In the genomic region with DNA sequence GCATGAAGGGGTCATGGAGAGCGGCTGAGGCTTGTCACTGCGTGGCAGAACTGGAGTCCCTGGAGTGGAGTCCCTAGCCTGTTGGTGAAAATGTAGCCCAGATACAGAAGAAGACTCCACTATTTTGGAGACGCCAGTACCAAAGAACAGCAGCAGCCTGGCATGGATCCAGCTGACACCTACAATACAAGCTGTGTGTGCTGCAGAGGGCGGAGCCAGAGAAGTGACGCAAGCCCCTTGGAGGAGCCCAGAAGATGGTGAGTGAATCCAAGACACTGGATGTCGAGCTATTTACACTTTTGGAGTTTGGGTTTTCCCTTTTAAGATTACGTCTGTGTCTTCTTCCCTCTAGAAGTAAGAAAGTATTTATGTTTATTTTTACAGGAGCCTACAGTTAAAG, we compare ENCODE assay signal across 9 mouse cellular contexts. TPM values are rescaled to one million over a fixed set of nuclear protein-coding genes. Genes with fewer than 3 reads are reported as not detected.
DNase-seq lines count a peak whose midpoint lies in the region; ATAC-seq and TF ChIP-seq lines count a peak whose summit lies in the region.
"Had no signal": no experiment of that assay in that cellular context is flagged by ENCODE, and none has a peak within 500 bp of the region (broad histone marks: within the 10 kb centered on the region; RNA-seq: fewer than 3 reads in every experiment).

No protein-coding gene starts in this region.

- no peak for TF ChIP-seq POLR2A in MEL (IDR thresholded peaks at IDR 0.05; ENCODE audit: control insufficient read depth in 1 of 2, insufficient read depth in 1 of 2, low read depth in 1 of 2, low read length in 2 of 2, poor library complexity in 1 of 2)

- no peaks in the 10 kb centered on the region for H3K9me3 ChIP-seq in MEL (replicated peaks; ENCODE audit: insufficient read depth, low read length)
- no peaks in the 10 kb centered on the region for H3K9me3 ChIP-seq in hindbrain, postnatal 0 days (ENCODE audit: low read length)
- H3K9me3 ChIP-seq: heart, embryonic 13.5 days had no signal

- no peaks in the 10 kb centered on the region for H3K79me2 ChIP-seq in MEL (ENCODE audit: control insufficient read depth, insufficient read depth, low read length, poor library complexity)

- TF ChIP-seq EP300 in MEL (IDR thresholded peaks at IDR 0.05; ENCODE audit: low read depth in 1 of 2, low read length in 2 of 2): no peak

- WGBS in hindbrain, postnatal 0 days: 60% methylated on average over 7 of the region's 7 CpGs

- no peak for TF ChIP-seq CTCF in MEL (IDR thresholded peaks at IDR 0.05 in 2 of 3, conservative IDR thresholded peaks at IDR 0.05 in 1 of 3; ENCODE audit: control insufficient read depth in 1 of 3, insufficient read depth in 1 of 3, low read depth in 2 of 3, low read length in 3 of 3, poor library complexity in 1 of 3, severe bottlenecking in 1 of 3)
- no peak for TF ChIP-seq CTCF in layer of hippocampus, adult 2 months (conservative IDR thresholded peaks at IDR 0.05)
- no peak for TF ChIP-seq CTCF in hindbrain, postnatal 0 days (IDR thresholded peaks at IDR 0.05; ENCODE audit: low read depth)

- H3K4me3 ChIP-seq in MEL (ENCODE audit: control insufficient read depth in 1 of 2, insufficient read depth in 1 of 2, low read depth in 2 of 2, low read length in 2 of 2): no peak overlapping the region
- no peak overlapping the region for H3K4me3 ChIP-seq in layer of hippocampus, adult 2 months
- H3K4me3 ChIP-seq in hindbrain, postnatal 0 days (ENCODE audit: low read length): no peak overlapping the region
- H3K4me3 ChIP-seq: heart, embryonic 13.5 days had no signal

- H3K4me2 ChIP-seq in hindbrain, postnatal 0 days (ENCODE audit: low read depth, low read length): no peak overlapping the region
- H3K4me2 ChIP-seq: heart, embryonic 13.5 days had no signal

- no peak for ATAC-seq in hindbrain, postnatal 0 days
- ATAC-seq in CD4-positive, CD25-positive, alpha-beta regulatory T cell, adult 4 months: no peak

- no peaks in the 10 kb centered on the region for H3K36me3 ChIP-seq in MEL (ENCODE audit: control insufficient read depth in 1 of 2, insufficient read depth in 2 of 2, low read length in 2 of 2)
- no peaks in the 10 kb centered on the region for H3K36me3 ChIP-seq in hindbrain, postnatal 0 days (ENCODE audit: insufficient read depth, low read length)
- H3K36me3 ChIP-seq: heart, embryonic 13.5 days had no signal

- no peak for TF ChIP-seq RAD21 in MEL (IDR thresholded peaks at IDR 0.05; ENCODE audit: low read depth, low read length)

- peak; percentile 29 for DNase-seq in gastrocnemius, postnatal 25 days
- no peak for DNase-seq in gastrocnemius, adult 8-10 months (ENCODE audit: low spot score in 2 of 2)
- DNase-seq in MEL (ENCODE audit: low read depth, low spot score): peak; percentile 3
- DNase-seq in layer of hippocampus, adult 2 months (ENCODE audit: low spot score in 2 of 2): peak; percentile 37 to 47
- peak; percentile 74 for DNase-seq in right cerebral cortex, adult 18-20 months
- no peak for DNase-seq in hindbrain, postnatal 0 days (ENCODE audit: low spot score)
- no peak for DNase-seq in thymus, postnatal 10 days (ENCODE audit: low spot score in 2 of 2)

- no peaks in the 10 kb centered on the region for H3K4me1 ChIP-seq in MEL (ENCODE audit: control insufficient read depth in 1 of 2, insufficient read depth in 2 of 2, low read length in 2 of 2)
- no peaks in the 10 kb centered on the region for H3K4me1 ChIP-seq in hindbrain, postnatal 0 days (ENCODE audit: insufficient read depth, low read length)

- no peak overlapping the region for H3K9ac ChIP-seq in MEL (ENCODE audit: control insufficient read depth, low read depth, low read length, poor library complexity, severe bottlenecking)
- no peak overlapping the region for H3K9ac ChIP-seq in hindbrain, postnatal 0 days (replicated peaks; ENCODE audit: low read length)
- H3K9ac ChIP-seq: heart, embryonic 13.5 days had no signal

- H3K27me3 ChIP-seq in MEL (ENCODE audit: control insufficient read depth in 1 of 2, insufficient read depth in 2 of 2, low read length in 2 of 2): peaks cover 0 to 3% of the 10 kb centered on the region in 2 experiments; a peak in 2 of 4 replicates
- H3K27me3 ChIP-seq in hindbrain, postnatal 0 days (ENCODE audit: insufficient read depth, low read length): no peaks in the 10 kb centered on the region
- H3K27me3 ChIP-seq: heart, embryonic 13.5 days had no signal

- H3K27ac ChIP-seq in MEL (ENCODE audit: control insufficient read depth, low read depth, low read length): no peak overlapping the region
- no peak overlapping the region for H3K27ac ChIP-seq in layer of hippocampus, adult 2 months
- H3K27ac ChIP-seq in hindbrain, postnatal 0 days: no peak overlapping the region
- H3K27ac ChIP-seq: heart, embryonic 13.5 days had no signal

TF ChIP-seq in MEL, 35 proteins besides CTCF, POLR2A, EP300 and RAD21:
- no peak for TF ChIP-seq NRF1 (IDR thresholded peaks at IDR 0.05; ENCODE audit: insufficient read depth, low read depth, low read length, poor library complexity, severe bottlenecking)

RNA-seq across cellular contexts. Expression of a gene that starts 47.8 kb away (rescaled TPM):
- 100 to 1,000 TPM in 1 of 2 experiments, 10 to 100 TPM in 1; 89.8 to 102 TPM for total RNA-seq in gastrocnemius, postnatal 25 days (2021)
- 10 to 100 TPM; 11.6 to 27.0 (median 15.2) TPM for total RNA-seq in gastrocnemius, adult 8-10 months (2022)
- not detected in 2 replicates for total RNA-seq in MEL (2012; rRNA removed)
- not detected for polyA plus RNA-seq in MEL (2012; ENCODE audit: insufficient read depth in 1 of 2, insufficient read length in 2 of 2, low read depth in 1 of 2, low replicate concordance in 2 of 2, missing spikeins in 1 of 2)
- total RNA-seq in layer of hippocampus, adult 2 months (2021): 10 to 100 TPM; 19.6 to 23.2 TPM
- 33.5 and 39.0 TPM in 2 replicates for total RNA-seq in hindbrain, postnatal 0 days (2014; rRNA removed)
- polyA plus RNA-seq in hindbrain, postnatal 0 days (2015; fragmentation: Nextera tagmentation; extraction: Ambion mirVana): 23.2 and 27.0 TPM in 2 replicates
- polyA plus RNA-seq in CD4-positive, CD25-positive, alpha-beta regulatory T cell, adult 4 months (2017; shearing (Covaris generic)): not detected

RNA-seq across cellular contexts. Expression of a gene that starts 54.7 kb away (rescaled TPM):
- 100 to 1,000 TPM in 1 of 2 experiments, 10 to 100 TPM in 1; 94.9 to 118 TPM for total RNA-seq in gastrocnemius, postnatal 25 days (2021)
- total RNA-seq in gastrocnemius, adult 8-10 months (2022): 10 to 100 TPM; 15.1 to 28.1 (median 17.1) TPM
- not detected in 2 replicates for total RNA-seq in MEL (2012; rRNA removed)
- not detected for polyA plus RNA-seq in MEL (2012; ENCODE audit: insufficient read depth in 1 of 2, insufficient read length in 2 of 2, low read depth in 1 of 2, low replicate concordance in 2 of 2, missing spikeins in 1 of 2)
- 1 to 10 TPM; 4.7 to 4.8 TPM for total RNA-seq in layer of hippocampus, adult 2 months (2021)
- total RNA-seq in hindbrain, postnatal 0 days (2014; rRNA removed): 30.3 and 37.8 TPM in 2 replicates
- 20.3 and 22.2 TPM in 2 replicates for polyA plus RNA-seq in hindbrain, postnatal 0 days (2015; fragmentation: Nextera tagmentation; extraction: Ambion mirVana)
- not detected for polyA plus RNA-seq in CD4-positive, CD25-positive, alpha-beta regulatory T cell, adult 4 months (2017; shearing (Covaris generic))

Comparison
In these comparisons a context has a peak if more than half of its experiments do, and no peak if none do; other contexts are left out.
1. DNase-seq: peak in gastrocnemius, postnatal 25 days (single experiment), MEL (single experiment), layer of hippocampus, adult 2 months (2 of 2) and right cerebral cortex, adult 18-20 months (single experiment); none in gastrocnemius, adult 8-10 months (0 of 2), hindbrain, postnatal 0 days (single experiment) and thymus, postnatal 10 days (0 of 2).
2. RNA of a gene that starts 47.8 kb away (total RNA-seq): 89.8 to 102 TPM in gastrocnemius, postnatal 25 days, 33.5 to 39.0 TPM in hindbrain, postnatal 0 days, 19.6 to 23.2 TPM in layer of hippocampus, adult 2 months and 11.6 to 27.0 TPM in gastrocnemius, adult 8-10 months; not detected in MEL; every median in the first group is over 10 times any median in the second.